Mouse (Mus musculus) heart, embryonic 16.5 days (tissue): ENCODE data around the gene Zbtb16. TPM values are rescaled to one million over a fixed set of nuclear protein-coding genes. Genes with fewer than 3 reads are reported as not detected.

Experiments
- ATAC-seq: fragments of 200-750 bp; cut with Nextera tagmentation; replicated peaks from 2 replicates; pipeline ENCODE4 v1.8.0; 2017; ENCODE audit warnings: moderate number of reproducible peaks; ENCODE audit not compliant: insufficient read depth, low FRiP score; ENCODE audit errors: extremely low read depth
- H3K27ac ChIP-seq: fragments of 300-500 bp; sonication (generic); 2 replicates; pipeline ENCODE4 v1.5.1; 2014; ENCODE audit warnings: mild to moderate bottlenecking, low read length, control low read depth, moderate library complexity
- H3K27me3 ChIP-seq: fragments of 300-500 bp; sonication (generic); 2 replicates; pipeline ENCODE4 v1.6.1; 2014; ENCODE audit warnings: low read length, mixed read lengths; ENCODE audit not compliant: control insufficient read depth, insufficient read depth
- H3K36me3 ChIP-seq: fragments of 300-500 bp; sonication (generic); 2 replicates; pipeline ENCODE4 v1.6.1; 2014; ENCODE audit not compliant: control insufficient read depth, insufficient read depth
- H3K4me1 ChIP-seq: fragments of 300-500 bp; sonication (generic); 2 replicates; pipeline ENCODE4 v1.6.1; 2014; ENCODE audit warnings: low read length, mixed read lengths; ENCODE audit not compliant: control insufficient read depth, insufficient read depth
- H3K4me2 ChIP-seq: fragments of 300-500 bp; sonication (generic); 2 replicates; pipeline ENCODE4 v1.6.1; 2014; ENCODE audit warnings: low read depth, mild to moderate bottlenecking, control low read depth, low read length
- H3K4me3 ChIP-seq: fragments of 300-500 bp; sonication (generic); 2 replicates; pipeline ENCODE4 v1.5.1; 2014; ENCODE audit warnings: mild to moderate bottlenecking, control low read depth, low read length
- H3K9ac ChIP-seq: fragments of 300-500 bp; sonication (generic); 2 replicates; pipeline ENCODE4 v1.6.1; 2014; ENCODE audit warnings: low read length, control low read depth
- H3K9me3 ChIP-seq: fragments of 300-500 bp; sonication (generic); replicated peaks from 2 replicates; pipeline ENCODE4 v1.6.1; 2016; ENCODE audit warnings: low read length; ENCODE audit not compliant: control insufficient read depth
- WGBS: fragments of 180-500 bp; shearing (Covaris S2); extraction: QIAGEN DNeasy Blood & Tissue Kit; methylation state at CpG from one replicate; pipeline ENCODE4 v1.1.7; 2014; 5-methylcytosine and 5-hydroxymethylcytosine counted together
- polyA plus RNA-seq: library from polyadenylated mRNA; unstranded; fragments of >200 nt; fragmentation: Nextera tagmentation; extraction: Ambion mirVana; gene quantifications from 2 replicates; pipeline ENCODE4 v1.2.1, GENCODE M21; 2015

Gene Zbtb16
- polyA plus RNA-seq, 1 experiment from 2014 or later, result 10.4 TPM

DNA sequence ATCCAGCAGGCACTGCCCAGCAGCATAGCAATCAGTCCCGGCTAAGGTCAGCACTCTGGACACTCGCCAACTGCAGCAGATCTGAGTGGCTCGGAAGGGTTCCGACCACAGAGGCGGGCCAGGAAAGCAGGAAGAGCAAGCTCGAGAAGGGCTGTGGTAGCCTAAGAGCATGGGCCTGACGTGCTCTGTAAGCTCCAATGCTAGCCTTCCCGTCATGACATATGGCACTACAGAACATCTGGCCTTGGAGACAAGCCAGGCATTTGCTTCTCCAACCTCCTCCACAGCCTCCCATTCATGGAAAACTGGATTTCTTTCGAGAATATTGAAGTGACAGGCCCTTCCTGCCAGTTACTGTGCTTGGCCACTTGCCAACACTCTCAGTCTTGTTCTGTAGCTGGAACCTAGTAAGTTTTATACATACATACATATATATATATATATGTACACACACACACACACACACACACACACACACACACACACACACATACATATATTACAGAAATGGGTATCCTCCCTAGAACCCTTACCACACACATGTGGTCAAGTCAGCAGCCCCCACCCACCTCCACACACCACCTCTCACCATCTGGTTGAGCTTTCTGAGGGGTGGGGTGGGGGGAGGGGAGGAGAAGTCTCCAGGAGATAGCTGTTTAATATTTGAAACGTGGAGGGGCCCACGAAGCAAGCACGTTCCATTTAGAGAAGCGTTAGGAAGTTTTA lies 75.4 kb downstream of the Zbtb16 start:
- Histone ChIP-seq H3K4me1 (peaks cover 33% of the 10 kb centered on the region), H3K4me3 (no peak overlapping the region), H3K27ac (peak overlapping the region; percentile 29), H3K27me3 (no peaks in the 10 kb centered on the region), H3K9ac (no peak overlapping the region), H3K9me3 (no peaks in the 10 kb centered on the region), H3K4me2 (peak overlapping the region; percentile 7; the same call in 1 of the 2 replicates), H3K36me3 (no peaks in the 10 kb centered on the region)
- whole genome bisulfite sequencing, result 18% methylated on average over 13 of the region's 13 CpGs
- ATAC-seq, result peak; percentile 88

DNA sequence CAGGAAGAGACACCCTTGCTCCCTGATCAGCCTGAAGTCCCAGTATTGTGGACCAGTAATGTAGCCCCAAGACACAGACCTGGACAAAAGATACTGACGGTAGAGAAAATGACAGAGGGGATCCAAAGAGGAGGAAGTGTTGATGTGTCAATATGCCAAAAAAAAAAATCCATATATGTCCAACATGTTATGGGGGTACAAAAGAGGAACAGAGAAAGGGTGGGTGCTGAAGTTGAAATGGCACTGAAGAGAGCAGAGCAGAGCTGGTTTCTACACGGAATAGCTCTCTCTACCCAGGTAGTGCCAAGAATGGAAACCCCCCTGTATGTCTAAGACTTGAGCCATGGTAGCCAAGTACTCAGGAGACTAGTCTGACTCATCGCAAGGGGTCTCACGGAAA lies 76.9 kb downstream of the Zbtb16 start:
- Histone ChIP-seq H3K36me3 (no peaks in the 10 kb centered on the region), H3K4me2 (no peak overlapping the region), H3K4me1 (peaks cover 35% of the 10 kb centered on the region), H3K27ac (no peak overlapping the region), H3K4me3 (no peak overlapping the region), H3K27me3 (no peaks in the 10 kb centered on the region), H3K9ac (no peak overlapping the region), H3K9me3 (no peaks in the 10 kb centered on the region)
- WGBS, result 83% methylated on average over 4 of the region's 4 CpGs
- no peak for ATAC-seq

DNA sequence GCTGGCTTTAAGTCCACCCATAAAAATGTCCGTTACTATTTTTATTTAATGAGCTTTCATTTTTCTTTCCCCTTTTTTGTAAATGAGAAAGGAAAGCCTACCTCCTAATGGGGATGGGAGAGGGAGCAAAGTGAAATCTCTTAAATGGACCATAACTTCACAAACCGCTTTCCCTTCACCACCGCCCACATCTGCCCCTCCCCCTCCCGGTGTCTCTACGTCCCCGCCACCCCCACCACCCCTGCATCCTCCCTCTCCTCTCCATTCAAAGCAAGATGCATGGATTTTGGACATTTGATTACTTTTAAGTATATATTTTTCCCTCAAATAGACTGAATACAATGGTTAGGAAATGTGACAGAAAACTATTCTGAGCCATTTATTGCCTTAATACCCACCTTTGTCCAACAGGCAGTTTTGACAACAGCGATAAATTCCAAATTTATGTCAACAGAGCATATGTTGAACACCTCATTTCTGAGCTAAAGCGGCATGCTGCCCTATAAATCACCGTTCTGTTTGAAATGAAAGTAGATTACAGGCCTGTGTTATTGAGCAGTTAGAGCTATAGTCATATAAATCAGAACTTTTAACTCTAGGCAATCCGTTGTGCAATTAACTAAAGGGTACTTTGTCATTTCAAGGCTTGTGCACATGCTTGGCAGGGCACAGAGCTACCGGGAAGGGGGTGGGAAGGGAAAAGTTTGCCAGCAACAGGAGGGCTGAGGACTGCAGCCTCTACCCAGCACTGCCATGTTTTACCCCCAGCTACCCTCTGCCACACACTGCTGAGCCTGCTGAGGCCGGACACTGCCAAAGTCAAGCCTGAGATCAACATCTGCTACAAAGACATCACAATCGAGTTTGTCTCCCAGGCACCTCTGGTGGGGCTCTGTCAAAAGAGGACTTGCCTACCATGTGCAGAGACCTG lies 78.1 kb downstream of the Zbtb16 start:
- no peak overlapping the region for H3K27ac ChIP-seq
- no peak overlapping the region for H3K9ac ChIP-seq
- no peaks in the 10 kb centered on the region for H3K27me3 ChIP-seq
- H3K4me3 ChIP-seq, result no peak overlapping the region
- H3K4me1 ChIP-seq, result peaks cover 40% of the 10 kb centered on the region
- H3K36me3 ChIP-seq, result no peaks in the 10 kb centered on the region
- H3K4me2 ChIP-seq, result no peak overlapping the region
- 69% methylated on average over 13 of the region's 13 CpGs for WGBS
- no peaks in the 10 kb centered on the region for H3K9me3 ChIP-seq
- ATAC-seq, result no peak

DNA sequence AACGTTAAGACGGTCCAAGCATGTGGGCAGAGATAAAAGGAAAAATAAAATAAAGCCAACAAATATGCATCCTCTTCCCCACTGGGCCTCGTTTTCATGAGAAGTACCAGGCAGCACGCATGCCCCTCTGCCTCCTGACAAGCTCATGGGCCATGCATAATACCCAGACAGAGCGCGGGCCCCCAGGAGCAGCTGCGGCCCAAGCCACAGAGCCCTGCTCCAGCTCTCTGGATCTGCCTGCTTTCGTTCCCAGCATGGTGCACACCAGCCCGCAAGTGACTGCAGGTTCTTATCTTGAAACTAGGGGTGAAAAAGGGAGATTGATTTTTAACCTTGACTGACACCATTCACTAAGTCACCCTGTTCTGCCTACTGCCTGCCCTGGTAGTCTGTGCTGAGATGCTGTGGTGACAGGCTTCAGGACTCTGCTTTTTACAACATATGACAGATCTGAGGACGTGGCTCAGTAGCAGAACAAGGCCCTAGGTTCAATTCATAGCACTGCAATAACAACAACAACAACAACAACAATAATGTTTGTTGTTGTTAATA lies 79.7 kb downstream of the Zbtb16 start:
- peaks cover 36% of the 10 kb centered on the region for H3K4me1 ChIP-seq
- H3K27me3 ChIP-seq, result no peaks in the 10 kb centered on the region
- H3K9me3 ChIP-seq, result no peaks in the 10 kb centered on the region
- H3K9ac ChIP-seq, result no peak overlapping the region
- no peak overlapping the region for H3K4me3 ChIP-seq
- H3K27ac ChIP-seq, result no peak overlapping the region
- WGBS, result 59% methylated on average over 10 of the region's 10 CpGs
- no peak for ATAC-seq
- no peaks in the 10 kb centered on the region for H3K36me3 ChIP-seq
- no peak overlapping the region for H3K4me2 ChIP-seq

DNA sequence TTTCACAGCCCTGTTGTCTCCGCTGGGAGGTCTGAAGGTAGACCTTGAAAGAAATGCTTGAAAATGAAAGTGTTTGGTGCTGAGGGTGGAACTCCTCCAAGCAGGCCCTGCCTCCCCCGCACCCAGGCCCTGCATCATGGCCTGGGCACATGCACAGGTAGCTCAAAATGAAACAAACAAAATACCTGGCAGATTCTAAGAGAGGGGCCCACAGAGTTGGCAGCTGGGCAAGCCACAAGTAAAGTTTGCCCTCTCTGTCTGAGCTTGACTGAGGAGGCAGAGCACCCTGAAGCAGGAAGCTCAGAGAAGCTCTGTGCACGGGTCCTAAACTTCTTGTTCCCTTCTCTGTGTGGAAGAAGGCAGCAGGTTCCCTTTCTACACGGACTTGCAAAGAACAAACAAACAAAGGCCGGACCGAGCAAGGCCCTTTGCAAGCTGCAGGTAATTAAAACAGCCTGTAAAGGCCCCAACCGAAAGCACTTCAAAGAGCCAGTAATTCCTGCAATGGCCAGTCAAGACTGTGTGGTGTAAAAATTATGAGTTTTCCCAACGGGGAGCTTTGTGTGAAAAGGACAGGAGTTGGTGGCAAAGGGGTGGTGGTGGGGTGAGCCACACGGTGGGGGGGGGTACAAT lies 80.5 kb downstream of the Zbtb16 start:
- 66% methylated on average over 9 of the region's 9 CpGs for WGBS

DNA sequence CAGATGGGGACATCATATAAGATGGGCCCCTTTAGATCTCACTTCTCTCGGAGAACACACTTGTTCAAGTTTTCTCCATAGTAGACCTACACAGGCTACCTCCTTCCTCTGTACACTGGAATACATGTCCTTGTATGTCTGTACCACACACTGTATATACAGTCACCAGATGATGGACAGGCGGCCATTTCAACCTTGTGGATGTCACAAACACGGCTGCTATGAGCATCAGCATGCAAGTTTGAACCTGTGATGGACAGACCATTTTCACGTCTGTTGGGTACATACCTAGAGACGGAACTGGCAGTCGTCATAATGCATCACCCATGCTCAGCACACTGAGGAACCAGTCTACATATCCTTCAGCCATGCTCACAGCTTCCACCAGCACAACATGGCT lies 81.6 kb downstream of the Zbtb16 start:
- Histone ChIP-seq H3K4me3 (no peak overlapping the region), H3K9me3 (no peaks in the 10 kb centered on the region), H3K27ac (no peak overlapping the region), H3K9ac (no peak overlapping the region), H3K4me1 (peaks cover 17% of the 10 kb centered on the region), H3K36me3 (no peaks in the 10 kb centered on the region), H3K4me2 (no peak overlapping the region), H3K27me3 (no peaks in the 10 kb centered on the region)
- ATAC-seq, result no peak
- WGBS, result 89% methylated on average over 6 of the region's 6 CpGs

More for the DNA sequence above, 80.5 kb downstream of the Zbtb16 start:
- H3K27me3 ChIP-seq, result no peaks in the 10 kb centered on the region
- no peak overlapping the region for H3K9ac ChIP-seq
- no peaks in the 10 kb centered on the region for H3K9me3 ChIP-seq
- H3K27ac ChIP-seq, result no peak overlapping the region
- H3K4me2 ChIP-seq, result no peak overlapping the region
- H3K4me1 ChIP-seq, result peaks cover 28% of the 10 kb centered on the region
- no peak overlapping the region for H3K4me3 ChIP-seq
- no peaks in the 10 kb centered on the region for H3K36me3 ChIP-seq
- ATAC-seq, result no peak

- Histone ChIP-seq H3K9me3 (no peaks in the 10 kb centered on the region), H3K9ac (no peak overlapping the region), H3K4me1 (peaks cover 15% of the 10 kb centered on the region), H3K36me3 (no peaks in the 10 kb centered on the region), H3K4me2 (no peak overlapping the region), H3K27ac (no peak overlapping the region), H3K27me3 (no peaks in the 10 kb centered on the region), H3K4me3 (no peak overlapping the region)
- 84% methylated on average over 6 of the region's 6 CpGs for WGBS
- ATAC-seq, result 0 out of 2 replicates have a peak, but pooled peaks have one; percentile 33
Measured at GRCm38 (mm10) chr9:48753881-48754280, 82.1 kb downstream of the Zbtb16 start.

GRCm38 (mm10) chr9:48751900-48752299 lies 84.1 kb downstream of the Zbtb16 start:
- Histone ChIP-seq H3K9ac (no peak overlapping the region), H3K27me3 (no peaks in the 10 kb centered on the region), H3K9me3 (no peaks in the 10 kb centered on the region), H3K4me1 (peaks cover 15% of the 10 kb centered on the region), H3K4me2 (no peak overlapping the region), H3K36me3 (no peaks in the 10 kb centered on the region), H3K4me3 (no peak overlapping the region), H3K27ac (no peak overlapping the region)
- ATAC-seq, result no peak
- WGBS, result 84% methylated on average over 3 of the region's 3 CpGs
